Mouse (Mus musculus) midbrain, embryonic 14.5 days (tissue): ENCODE measurements around the gene Pdhx. TPM values are rescaled to one million over a fixed set of nuclear protein-coding genes. Genes with fewer than 3 reads are reported as not detected.

Experiments used
- ATAC-seq: fragments of 200-750 bp; cut with Nextera tagmentation; 2 replicates; pipeline ENCODE4 v1.8.0; 2017; ENCODE audit warnings: moderate number of reproducible peaks, moderate library complexity; ENCODE audit not compliant: low FRiP score, low TSS enrichment
- DNase-seq: peaks from one replicate; pipeline ENCODE4 v3.0.0-alpha.2; 2015
- H3K27ac ChIP-seq: fragments of 300-500 bp; sonication (generic); replicated peaks from 2 replicates; pipeline ENCODE4 v1.5.1; 2014; ENCODE audit warnings: mild to moderate bottlenecking, low read depth, low read length, moderate library complexity
- H3K27me3 ChIP-seq: fragments of 300-500 bp; sonication (generic); 2 replicates; pipeline ENCODE4 v1.6.1; 2014; ENCODE audit warnings: low read length, control low read depth, mixed read lengths; ENCODE audit not compliant: control insufficient read depth, insufficient read depth
- H3K36me3 ChIP-seq: fragments of 300-500 bp; sonication (generic); 2 replicates; pipeline ENCODE4 v1.6.1; 2014; ENCODE audit warnings: low read length, control low read depth; ENCODE audit not compliant: control insufficient read depth, insufficient read depth
- H3K4me1 ChIP-seq: fragments of 300-500 bp; sonication (generic); 2 replicates; pipeline ENCODE4 v1.6.1; 2014; ENCODE audit warnings: mild to moderate bottlenecking, antibody characterized with exemption, low read length, control low read depth; ENCODE audit not compliant: control insufficient read depth, insufficient read depth
- H3K4me2 ChIP-seq: fragments of 300-500 bp; sonication (generic); 2 replicates; pipeline ENCODE4 v1.6.1; 2014; ENCODE audit warnings: mild to moderate bottlenecking, low read length, moderate library complexity
- H3K4me3 ChIP-seq: fragments of 300-500 bp; sonication (generic); replicated peaks from 2 replicates; pipeline ENCODE4 v1.5.1; 2014; ENCODE audit warnings: low read depth, low read length
- H3K9ac ChIP-seq: fragments of 300-500 bp; sonication (generic); replicated peaks from 2 replicates; pipeline ENCODE4 v1.6.1; 2014; ENCODE audit warnings: mild to moderate bottlenecking, low read length, moderate library complexity
- H3K9me3 ChIP-seq: fragments of 300-500 bp; sonication (generic); 2 replicates; pipeline ENCODE4 v1.6.1; 2016; ENCODE audit warnings: low read length, control low read depth, mixed read lengths; ENCODE audit not compliant: control insufficient read depth
- WGBS: fragments of 180-500 bp; shearing (Covaris S2); extraction: QIAGEN DNeasy Blood & Tissue Kit; methylation state at CpG from one replicate; pipeline ENCODE4 v1.1.7; 2014; 5-methylcytosine and 5-hydroxymethylcytosine counted together
- polyA plus RNA-seq: library from polyadenylated mRNA; unstranded; fragments of >200 nt; fragmentation: Nextera tagmentation; extraction: Ambion mirVana; gene quantifications from 2 replicates; pipeline ENCODE4 v1.2.1, GENCODE M21; 2014

Gene Pdhx
- polyA plus RNA-seq, 1 experiment from 2014 or later = 67.1 TPM

DNA sequence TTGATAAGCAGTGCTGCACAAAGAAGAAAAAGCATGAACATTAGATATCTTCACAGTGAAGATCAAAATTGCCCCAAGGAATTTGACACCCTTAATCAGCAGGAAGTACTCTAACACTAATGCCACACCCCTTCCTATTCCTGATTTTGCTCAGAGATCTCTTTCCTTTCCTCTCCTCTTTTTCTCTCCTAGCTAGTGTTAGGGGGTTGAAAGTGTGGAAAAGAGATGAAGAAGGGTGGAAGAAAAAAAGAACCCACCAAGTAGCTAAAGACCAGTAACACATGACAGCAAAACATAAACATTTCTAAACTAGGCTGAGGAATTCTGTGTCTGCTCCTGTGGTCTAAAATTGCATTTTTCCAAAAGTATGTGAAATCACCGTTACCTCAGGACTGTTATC lies 4.7 kb downstream of the Pdhx start:
- DNase-seq (no peak), ATAC-seq (no peak)
- Histone ChIP-seq H3K9me3 (no peaks in the 10 kb centered on the region), H3K4me1 (peaks cover 15% of the 10 kb centered on the region), H3K27ac (no peak overlapping the region), H3K4me2 (no peak overlapping the region), H3K9ac (no peak overlapping the region), H3K4me3 (no peak overlapping the region), H3K36me3 (no peaks in the 10 kb centered on the region), H3K27me3 (no peaks in the 10 kb centered on the region)
- WGBS = 95% methylated on average over 1 of the region's 1 CpGs

DNA sequence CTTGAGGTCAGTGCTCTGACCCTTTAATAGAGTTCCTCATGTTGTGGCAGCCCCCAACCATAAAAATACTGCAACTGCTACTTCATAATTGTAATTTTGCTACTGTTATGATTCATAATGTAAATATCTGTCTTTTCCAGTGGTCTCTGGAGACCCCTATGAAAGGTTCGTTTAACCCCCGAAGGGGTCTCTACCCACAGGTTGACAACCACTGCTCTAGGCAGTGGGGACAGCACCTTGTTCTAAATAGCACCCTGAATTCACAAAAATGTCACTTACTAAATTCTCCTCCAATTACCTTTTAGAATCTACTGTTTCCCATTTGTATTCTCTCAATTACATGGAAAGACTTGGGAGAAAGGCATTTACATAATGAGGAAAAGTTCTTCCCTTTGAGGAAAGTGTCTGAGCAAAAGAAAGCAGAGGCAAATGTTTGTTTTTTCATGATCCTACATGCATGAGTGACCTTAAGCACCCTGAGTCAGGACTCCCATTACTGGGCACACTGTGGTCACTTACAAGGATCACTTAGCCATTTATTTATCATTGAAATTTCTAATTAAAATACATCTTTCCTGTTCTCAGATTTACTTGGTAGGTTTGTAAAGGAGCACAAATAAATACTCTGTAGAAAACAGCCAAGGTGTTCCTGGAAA lies 5.6 kb downstream of the Pdhx start:
- H3K36me3 ChIP-seq = no peaks in the 10 kb centered on the region
- no peaks in the 10 kb centered on the region for H3K27me3 ChIP-seq
- peaks cover 17% of the 10 kb centered on the region for H3K4me1 ChIP-seq
- no peak overlapping the region for H3K9ac ChIP-seq
- H3K4me3 ChIP-seq = no peak overlapping the region
- no peak overlapping the region for H3K4me2 ChIP-seq
- H3K27ac ChIP-seq = no peak overlapping the region
- 98% methylated on average over 2 of the region's 2 CpGs for WGBS
- DNase-seq = no peak
- no peaks in the 10 kb centered on the region for H3K9me3 ChIP-seq
- ATAC-seq = no peak

DNA sequence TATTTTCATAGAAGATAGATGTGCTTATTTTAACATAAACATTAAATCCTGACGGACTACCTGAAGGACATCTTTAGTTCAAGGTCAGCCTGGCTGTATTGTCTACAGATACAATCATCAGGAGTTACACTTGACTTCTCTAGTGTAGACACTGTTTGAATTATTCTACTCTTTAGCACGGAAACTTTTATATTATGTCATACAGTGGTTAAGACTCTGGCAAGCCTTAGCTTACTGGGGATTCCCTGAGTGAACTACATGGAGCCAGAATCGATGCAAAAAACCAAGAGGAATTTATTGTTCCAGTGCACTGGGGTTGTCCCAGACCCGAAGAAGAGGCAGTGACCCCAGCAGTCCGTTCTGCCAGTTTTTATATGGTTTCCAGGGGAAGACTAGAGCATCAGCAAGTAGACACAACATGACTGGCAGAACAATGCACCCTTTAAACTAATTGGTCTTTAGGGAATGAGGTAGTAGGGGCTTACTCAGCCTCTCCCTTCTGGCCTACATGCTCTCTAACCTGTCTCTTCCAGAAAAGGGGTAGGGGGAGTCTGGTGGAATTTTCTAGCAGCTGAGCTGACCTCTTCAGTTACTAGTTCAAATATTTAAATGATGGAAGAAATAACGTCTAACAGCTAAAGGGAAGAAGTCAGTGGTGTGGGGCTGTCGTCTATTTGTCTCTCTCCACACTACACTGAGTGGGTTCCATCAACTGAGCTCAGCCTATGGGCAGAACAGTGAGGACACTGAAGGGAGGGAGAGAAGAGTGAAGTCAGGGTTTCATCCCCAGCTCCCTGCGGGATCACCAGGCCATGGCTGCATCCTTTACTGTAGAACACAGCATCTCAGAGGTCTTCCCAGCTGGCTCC lies 6.4 kb downstream of the Pdhx start:
- no peak overlapping the region for H3K4me2 ChIP-seq
- no peak for DNase-seq
- H3K4me1 ChIP-seq = peaks cover 10% of the 10 kb centered on the region
- no peak overlapping the region for H3K9ac ChIP-seq
- H3K27me3 ChIP-seq = no peaks in the 10 kb centered on the region
- no peak overlapping the region for H3K27ac ChIP-seq
- no peak for ATAC-seq
- 82% methylated on average over 8 of the region's 8 CpGs for WGBS
- no peaks in the 10 kb centered on the region for H3K36me3 ChIP-seq
- H3K4me3 ChIP-seq = no peak overlapping the region
- no peaks in the 10 kb centered on the region for H3K9me3 ChIP-seq

DNA sequence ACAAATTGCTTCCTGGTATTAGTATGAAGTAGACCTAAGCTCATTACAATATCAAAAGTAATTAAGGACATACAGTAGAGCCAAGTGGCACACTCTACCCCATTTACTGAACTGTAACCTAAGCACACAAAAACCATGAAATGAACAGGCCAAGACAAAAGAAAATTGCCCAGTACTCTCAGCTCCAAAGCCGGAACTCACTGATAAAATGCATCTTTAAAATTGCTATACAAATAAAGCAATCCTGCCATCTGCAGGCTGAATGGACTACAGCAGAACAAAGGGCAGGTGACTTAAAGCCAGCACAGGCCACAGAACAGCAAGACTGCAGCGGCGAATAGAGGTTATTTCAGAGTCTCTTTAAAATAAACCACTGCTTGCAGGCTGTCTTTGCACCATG lies 10.4 kb downstream of the Pdhx start:
- H3K27me3 ChIP-seq = no peaks in the 10 kb centered on the region
- H3K4me2 ChIP-seq = no peak overlapping the region
- no peak overlapping the region for H3K27ac ChIP-seq
- H3K9me3 ChIP-seq = no peaks in the 10 kb centered on the region
- 30% methylated on average over 3 of the region's 3 CpGs for WGBS
- 0 out of 2 replicates have a peak overlapping the region, but pooled peaks have one; percentile 29 for H3K9ac ChIP-seq
- H3K4me3 ChIP-seq = no peak overlapping the region
- ATAC-seq (no peak), DNase-seq (peak; percentile 86)
- 0 out of 2 replicates have a peak, but pooled peaks cover 3% of the 10 kb centered on the region for H3K4me1 ChIP-seq
- H3K36me3 ChIP-seq = no peaks in the 10 kb centered on the region

DNA sequence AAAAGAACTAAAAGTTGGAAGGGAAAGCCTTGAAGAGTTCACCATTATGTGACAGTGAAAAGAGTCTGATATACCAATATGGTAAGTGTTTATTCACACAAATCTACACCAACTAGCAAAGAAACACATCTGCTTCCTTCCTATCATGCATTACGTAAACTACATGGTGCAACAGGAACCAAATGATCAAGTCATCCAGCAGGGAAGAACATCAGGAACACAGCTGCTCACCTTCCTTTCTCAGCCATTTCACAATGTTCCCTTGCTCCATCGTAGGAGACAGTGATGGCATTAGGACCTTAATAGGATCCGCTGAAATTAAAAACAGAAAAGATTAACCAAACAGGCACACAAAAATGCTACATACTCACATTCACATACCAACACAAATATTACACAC lies 15.0 kb downstream of the Pdhx start:
- Histone ChIP-seq H3K27me3 (no peaks in the 10 kb centered on the region), H3K4me3 (no peak overlapping the region), H3K9ac (no peak overlapping the region), H3K27ac (no peak overlapping the region), H3K9me3 (no peaks in the 10 kb centered on the region), H3K4me1 (0 out of 2 replicates have a peak, but pooled peaks cover 3% of the 10 kb centered on the region), H3K4me2 (no peak overlapping the region), H3K36me3 (0 out of 2 replicates have a peak, but pooled peaks cover 4% of the 10 kb centered on the region)
- 97% methylated on average over 3 of the region's 3 CpGs for WGBS
- no peak for ATAC-seq
- no peak for DNase-seq

DNA sequence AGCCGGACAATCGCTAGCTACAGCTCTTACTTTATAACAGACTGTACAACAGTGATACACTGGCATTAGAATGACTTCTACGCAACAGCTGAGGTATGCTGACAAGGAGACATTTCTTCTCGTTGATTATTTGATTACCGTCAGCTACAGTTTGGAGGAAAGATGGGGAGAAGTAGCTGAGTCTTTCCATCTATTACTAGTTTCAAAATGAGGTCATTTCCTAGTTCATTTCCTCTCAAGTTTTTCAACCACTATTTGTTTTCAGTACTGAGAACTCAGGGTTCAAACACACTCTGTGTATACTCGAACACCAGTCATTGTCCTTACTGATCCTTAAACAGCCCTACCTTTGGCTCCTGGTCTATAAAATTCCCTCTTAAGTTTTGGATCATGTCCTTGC lies 17.5 kb downstream of the Pdhx start:
- Histone ChIP-seq H3K4me3 (no peak overlapping the region), H3K27ac (no peak overlapping the region), H3K9ac (no peak overlapping the region), H3K9me3 (no peaks in the 10 kb centered on the region), H3K27me3 (no peaks in the 10 kb centered on the region), H3K4me1 (no peaks in the 10 kb centered on the region), H3K4me2 (no peak overlapping the region), H3K36me3 (0 out of 2 replicates have a peak, but pooled peaks cover 4% of the 10 kb centered on the region)
- DNase-seq = no peak
- no peak for ATAC-seq
- 96% methylated on average over 6 of the region's 6 CpGs for WGBS

DNA sequence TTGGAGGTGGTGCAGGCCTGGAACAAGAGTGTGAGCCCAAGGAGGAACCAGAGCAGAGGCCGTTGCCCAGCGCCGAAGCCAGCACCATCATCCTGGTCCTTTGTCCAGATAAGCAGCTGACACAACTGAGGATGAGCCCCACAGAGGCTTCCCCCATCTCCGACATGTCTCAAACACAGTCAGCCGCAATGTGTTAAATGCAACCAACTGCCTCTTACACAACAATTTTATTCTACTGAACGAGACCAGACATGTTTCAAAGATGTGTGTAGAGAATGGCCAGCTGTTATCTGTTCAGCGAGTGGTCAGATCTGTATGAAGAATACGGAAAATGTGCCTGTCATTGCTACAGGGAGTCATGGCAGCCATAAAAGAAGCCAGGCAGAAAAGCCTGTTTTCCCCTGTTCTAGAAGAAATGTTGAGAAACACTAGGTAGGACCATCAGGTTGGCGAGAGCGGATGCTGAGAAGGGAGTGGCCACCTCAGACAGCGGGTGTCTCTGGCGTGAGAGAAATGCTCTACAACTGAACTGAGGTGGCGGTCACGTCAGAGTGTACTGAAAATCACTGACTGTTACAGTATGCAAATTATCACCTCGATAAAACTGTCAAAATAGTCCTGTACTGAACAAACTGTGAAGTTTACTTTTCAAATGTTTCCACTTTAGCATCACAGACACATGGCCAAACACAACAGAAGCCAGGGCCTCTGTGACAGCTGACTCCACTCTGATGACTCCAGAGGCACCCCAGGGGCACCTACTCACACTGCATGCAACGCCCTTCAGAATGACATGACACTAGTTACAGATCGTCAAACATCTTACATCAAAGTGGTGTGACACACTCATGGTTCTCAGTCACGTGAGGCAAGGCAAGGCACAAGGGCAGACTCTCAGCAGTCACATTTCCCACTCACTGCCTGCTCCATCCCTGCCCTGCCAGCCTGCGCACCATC lies 21.1 kb downstream of the Pdhx start:
- 86% methylated on average over 19 of the region's 19 CpGs for WGBS

DNA sequence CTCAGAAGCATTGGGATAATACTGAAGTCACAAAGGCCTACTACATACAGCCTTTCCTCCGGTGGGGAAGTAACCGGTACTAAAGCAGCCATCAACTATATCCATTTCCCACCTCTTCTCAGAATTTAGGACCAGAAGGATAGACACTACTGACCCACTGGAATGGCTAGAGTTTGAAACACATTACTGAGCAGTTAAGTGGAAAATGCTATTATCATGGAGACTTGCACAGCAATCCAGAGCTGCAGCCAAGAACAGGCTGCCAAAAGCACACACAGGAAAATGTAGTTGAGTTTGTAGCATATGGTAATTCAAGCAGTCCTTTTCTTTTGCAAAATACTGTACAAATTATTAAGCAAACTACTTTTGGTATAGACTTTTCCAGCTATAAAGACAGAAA lies 28.0 kb downstream of the Pdhx start:
- ATAC-seq (no peak), DNase-seq (no peak)
- Histone ChIP-seq H3K4me1 (no peaks in the 10 kb centered on the region), H3K4me3 (no peak overlapping the region), H3K4me2 (no peak overlapping the region), H3K27me3 (no peaks in the 10 kb centered on the region), H3K9ac (no peak overlapping the region), H3K9me3 (no peaks in the 10 kb centered on the region), H3K36me3 (peaks cover 6% of the 10 kb centered on the region; the same call in 1 of the 2 replicates), H3K27ac (no peak overlapping the region)
- WGBS = 92% methylated on average over 2 of the region's 2 CpGs

More for the DNA sequence above, 21.1 kb downstream of the Pdhx start:
- H3K4me3 ChIP-seq = no peak overlapping the region
- H3K4me1 ChIP-seq = no peaks in the 10 kb centered on the region
- no peak overlapping the region for H3K9ac ChIP-seq
- 0 out of 2 replicates have a peak, but pooled peaks cover 4% of the 10 kb centered on the region for H3K36me3 ChIP-seq
- no peaks in the 10 kb centered on the region for H3K27me3 ChIP-seq
- H3K27ac ChIP-seq = no peak overlapping the region
- no peak overlapping the region for H3K4me2 ChIP-seq
- ATAC-seq = no peak
- DNase-seq = no peak
- H3K9me3 ChIP-seq = no peaks in the 10 kb centered on the region
